Mouse (Mus musculus) layer of hippocampus, postnatal 36 days (tissue): ENCODE data around the gene Hist1h1b. TPM values are rescaled to one million over a fixed set of nuclear protein-coding genes. Genes with fewer than 3 reads are reported as not detected.

ENCODE experiments used
- microRNA-seq, 2 experiments: library from miRNA; unstranded; fragments of <30 nt; microRNA quantifications; one replicate each; pipeline ENCODE4 v1.2.0; 2021
- total RNA-seq, 2 experiments: library from RNA; stranded (reverse); gene quantifications; 2 replicates each; pipeline ENCODE4 v1.2.3; 2021

Hist1h1b gene
- total RNA-seq, 2 experiments from 2014 or later: 6.4 to 8.5 TPM

Small RNAs within 50 kb of the gene (microRNA-seq; reads per million reads assigned to microRNA genes)
- gene Gm19658: 0 reads per million in 2 experiments
- gene Gm44346: 0 reads per million in 2 experiments
- gene Gm44454: 0 reads per million in 2 experiments

Other genes with a start within 250 kb of the Hist1h1b start
- 10 to 100 TPM; 18.3 to 19.9 TPM for gene Zkscan8, start 249.5 kb downstream of the Hist1h1b start, total RNA-seq
- gene Olfr1366, start 237.8 kb downstream of the Hist1h1b start, total RNA-seq: not detected
- gene Olfr1535, start 220.7 kb downstream of the Hist1h1b start, total RNA-seq: not detected
- not detected for gene Olfr1364, start 198.9 kb downstream of the Hist1h1b start, total RNA-seq
- not detected for gene Olfr1362, start 166.6 kb downstream of the Hist1h1b start, total RNA-seq
- gene Olfr11, start 138.1 kb downstream of the Hist1h1b start, total RNA-seq: not detected
- not detected for gene Olfr1361, start 117.2 kb downstream of the Hist1h1b start, total RNA-seq
- not detected for gene Olfr1360, start 103.2 kb downstream of the Hist1h1b start, total RNA-seq
- not detected for gene Olfr1359, start 82.5 kb downstream of the Hist1h1b start, total RNA-seq
- 10 to 100 TPM; 20.4 to 37.0 TPM for gene Hist1h2bl, start 64.5 kb downstream of the Hist1h1b start, total RNA-seq
- gene Hist1h2ai, start 64.2 kb downstream of the Hist1h1b start, total RNA-seq: 10 to 100 TPM; 37.8 to 44.6 TPM
- 10 to 100 TPM; 57.9 to 69.3 TPM for gene Hist1h3h, start 63.0 kb downstream of the Hist1h1b start, total RNA-seq
- 1 to 10 TPM; 4.3 to 6.2 TPM for gene Hist1h2bm, start 58.6 kb downstream of the Hist1h1b start, total RNA-seq
- 10 to 100 TPM; 15.7 to 17.9 TPM for gene Hist1h4j, start 45.6 kb downstream of the Hist1h1b start, total RNA-seq
- 100 to 1,000 TPM; 266 to 292 TPM for gene Hist1h4k, start 30.1 kb downstream of the Hist1h1b start, total RNA-seq
- gene Hist1h2ak, start 26.8 kb downstream of the Hist1h1b start, total RNA-seq: 10 to 100 TPM; 13.2 to 18.7 TPM
- gene Hist1h2bn, start 26.5 kb downstream of the Hist1h1b start, total RNA-seq: 10 to 100 TPM in 1 of 2 experiments, 1 to 10 TPM in 1; 5.4 to 10.8 TPM
- gene Hist1h3i, start 2.7 kb upstream of the Hist1h1b start, total RNA-seq: 10 to 100 TPM; 56.6 to 72.6 TPM
- 1 to 10 TPM in 1 of 2 experiments, not detected in 1; 2.6 TPM for gene Hist1h2an, start 6.6 kb upstream of the Hist1h1b start, total RNA-seq
- gene Hist1h2bp, start 6.8 kb upstream of the Hist1h1b start, total RNA-seq: 10 to 100 TPM in 1 of 2 experiments, 1 to 10 TPM in 1; 7.8 to 11.4 TPM
- 10 to 100 TPM; 49.4 to 52.0 TPM for gene Hist1h2bq, start 29.6 kb upstream of the Hist1h1b start, total RNA-seq
- gene Hist1h2ao, start 29.8 kb upstream of the Hist1h1b start, total RNA-seq: 10 to 100 TPM in 1 of 2 experiments, not detected in 1; 19.5 TPM
- 100 to 1,000 TPM; 229 to 282 TPM for gene Hist1h4m, start 31.1 kb upstream of the Hist1h1b start, total RNA-seq
- gene Hist1h4n, start 51.6 kb upstream of the Hist1h1b start, total RNA-seq: 10 to 100 TPM; 29.3 to 57.3 TPM
- gene Hist1h2ap, start 52.9 kb upstream of the Hist1h1b start, total RNA-seq: 10 to 100 TPM; 34.7 to 45.0 TPM
- 10 to 100 TPM; 49.6 to 51.2 TPM for gene Hist1h2br, start 53.1 kb upstream of the Hist1h1b start, total RNA-seq
- gene Zfp184, start 164.5 kb upstream of the Hist1h1b start, total RNA-seq: 1 to 10 TPM; 2.6 to 5.2 TPM
- not detected for gene Pom121l2, start 200.6 kb upstream of the Hist1h1b start, total RNA-seq
- gene Prss16, start 229.1 kb upstream of the Hist1h1b start, total RNA-seq: under 1 TPM; 0.25 to 0.42 TPM